Mouse (Mus musculus) lung, postnatal 14 days (tissue): ENCODE measurements at regions not wholly inside any gene's neighbourhood (a gene's known extent, or its start where the extent isn't known, plus 50 kb on each side); places are given as distances from the start of the nearest gene placed in this dataset.
"Not testable (repeated sequence)": the region's sequence is repeated elsewhere in the genome, so short reads cannot be mapped to it uniquely, and the experiment has no call there.

Experiments used
- DNase-seq: peaks from one replicate; pipeline ENCODE4 v3.0.0; 2021

GRCm38 (mm10) chr11:40510325-40511239, 184.4 kb downstream of the Mat2b start:
- DNase-seq = no peak

- no peak for DNase-seq
These were observed 203.4 kb downstream of the Mat2b start for GRCm38 (mm10) chr11:40491599-40491998.

- not testable (repeated sequence) for DNase-seq
These were observed 216.8 kb downstream of the Mat2b start for GRCm38 (mm10) chr11:40478171-40478570.

- DNase-seq = no peak
These were observed 217.7 kb downstream of the Mat2b start for GRCm38 (mm10) chr11:40477294-40477693.

GRCm38 (mm10) chr11:40469080-40469705, 225.8 kb downstream of the Mat2b start:
- peak; percentile 2 for DNase-seq

- no peak for DNase-seq
These were observed 238.4 kb downstream of the Mat2b start for GRCm38 (mm10) chr11:40456571-40456970.

GRCm38 (mm10) chr11:40454994-40455393, 240.0 kb downstream of the Mat2b start:
- DNase-seq = not testable (repeated sequence)

GRCm38 (mm10) chr11:40446846-40447245, 248.2 kb downstream of the Mat2b start:
- DNase-seq = no peak

GRCm38 (mm10) chr11:40434002-40434401, 261.0 kb downstream of the Mat2b start:
- no peak for DNase-seq

GRCm38 (mm10) chr11:40428858-40429257, 266.1 kb downstream of the Mat2b start:
- DNase-seq = no peak

GRCm38 (mm10) chr11:40424316-40424715, 270.7 kb downstream of the Mat2b start:
- no peak for DNase-seq

GRCm38 (mm10) chr11:40407571-40407970, 287.4 kb downstream of the Mat2b start:
- DNase-seq = no peak

GRCm38 (mm10) chr11:40402249-40402648, 292.8 kb downstream of the Mat2b start:
- DNase-seq = no peak

- DNase-seq = no peak
These were observed 297.4 kb downstream of the Mat2b start for GRCm38 (mm10) chr11:40397453-40398104.

- no peak for DNase-seq
These were observed 299.7 kb downstream of the Mat2b start for GRCm38 (mm10) chr11:40395331-40395730.

GRCm38 (mm10) chr11:40394864-40395266, 300.1 kb downstream of the Mat2b start:
- no peak for DNase-seq

- no peak for DNase-seq
These were observed 300.7 kb downstream of the Mat2b start for GRCm38 (mm10) chr11:40394283-40394758.

GRCm38 (mm10) chr11:40380696-40381095, 314.3 kb downstream of the Mat2b start:
- DNase-seq = no peak

GRCm38 (mm10) chr11:40371696-40372095, 323.3 kb downstream of the Mat2b start:
- no peak for DNase-seq

- DNase-seq = no peak
These were observed 328.4 kb downstream of the Mat2b start for GRCm38 (mm10) chr11:40366573-40366972.

- no peak for DNase-seq
These were observed 332.3 kb downstream of the Mat2b start for GRCm38 (mm10) chr11:40362530-40363185.
